Mouse (Mus musculus): ENCODE results near the gene Krtap5-5. TPM values are rescaled to one million over a fixed set of nuclear protein-coding genes. Genes with fewer than 3 reads are reported as not detected.
"Not testable (repeated sequence)": the region's sequence is repeated elsewhere in the genome, so short reads cannot be mapped to it uniquely, and the experiment has no call there.

The Krtap5-5 gene
- polyA plus RNA-seq, 1 experiment from 2014 or later = not detected

DNA sequence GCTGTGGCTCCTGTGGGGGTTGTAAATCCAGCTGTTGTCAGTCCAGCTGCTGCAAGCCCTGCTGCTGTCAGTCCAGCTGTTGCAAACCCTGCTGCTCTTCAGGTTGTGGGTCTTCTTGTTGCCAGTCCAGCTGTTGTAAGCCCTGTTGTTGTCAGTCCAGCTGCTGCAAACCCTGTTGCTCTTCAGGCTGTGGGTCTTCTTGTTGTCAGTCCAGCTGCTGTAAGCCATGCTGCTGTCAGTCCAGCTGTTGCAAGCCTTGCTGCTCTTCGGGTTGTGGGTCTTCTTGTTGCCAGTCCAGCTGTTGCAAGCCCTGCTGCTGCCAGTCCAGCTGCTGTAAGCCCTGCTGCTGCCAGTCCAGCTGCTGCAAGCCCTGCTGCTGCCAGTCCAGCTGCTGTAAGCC is 17.6 kb downstream of the Krtap5-5 start:
- not testable (repeated sequence) for H3K36me3 ChIP-seq (ENCODE audit: control insufficient read depth, insufficient read depth, low read length); ATAC-seq; H3K9me3 ChIP-seq (ENCODE audit: control insufficient read depth, low read length); H3K27ac ChIP-seq (ENCODE audit: low read depth, low read length); H3K27me3 ChIP-seq (replicated peaks; ENCODE audit: control insufficient read depth, insufficient read depth, low read length); H3K4me3 ChIP-seq (ENCODE audit: low read length); H3K9ac ChIP-seq (ENCODE audit: low read depth, low read length); H3K4me1 ChIP-seq (ENCODE audit: control insufficient read depth, insufficient read depth, low read depth, low read length); H3K4me2 ChIP-seq (ENCODE audit: low read length)
- WGBS = 60% methylated on average over 1 of the region's 1 CpGs

DNA sequence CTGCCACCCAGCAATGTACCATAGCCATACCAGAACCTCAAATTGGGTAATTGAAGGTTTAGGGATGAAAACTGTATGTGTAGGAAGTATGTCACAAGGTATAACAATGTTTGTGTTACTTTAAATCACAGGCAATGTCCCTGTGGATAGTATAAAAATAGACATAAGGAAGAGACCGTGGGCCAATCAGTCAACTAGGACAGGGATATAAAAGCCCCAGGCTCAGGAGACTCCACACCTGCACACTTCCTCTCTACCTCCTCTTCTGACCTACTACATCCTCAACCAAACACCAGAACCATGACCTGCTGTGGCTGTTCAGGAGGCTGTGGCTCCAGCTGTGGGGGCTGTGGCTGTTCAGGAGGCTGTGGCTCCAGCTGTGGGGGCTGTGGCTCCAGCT is 18.2 kb downstream of the Krtap5-5 start, which contains the start of gene Gm7579:
Gene Gm7579, plus strand, starts transcription at position 301 of the 400 bp plus-strand sequence.
- no peak within 1 kb of the TSS for H3K27ac ChIP-seq (ENCODE audit: low read depth, low read length)
- no peaks in the 10 kb centered on the region for H3K4me1 ChIP-seq (ENCODE audit: control insufficient read depth, insufficient read depth, low read depth, low read length)
- ATAC-seq = no peak
- no peaks in the 10 kb centered on the region for H3K27me3 ChIP-seq (replicated peaks; ENCODE audit: control insufficient read depth, insufficient read depth, low read length)
- no peak within 1 kb of the TSS for H3K4me2 ChIP-seq (ENCODE audit: low read length)
- 75% methylated on average over 1 of the region's 1 CpGs for WGBS
- no peaks in the 10 kb centered on the region for H3K9me3 ChIP-seq (ENCODE audit: control insufficient read depth, low read length)
- H3K4me3 ChIP-seq (ENCODE audit: low read length) = no peak within 1 kb of the TSS
- no peaks in the 10 kb centered on the region for H3K36me3 ChIP-seq (ENCODE audit: control insufficient read depth, insufficient read depth, low read length)
- no peak within 1 kb of the TSS for H3K9ac ChIP-seq (ENCODE audit: low read depth, low read length)

GRCm38 (mm10) chr7:142206891-142207290 is 22.9 kb downstream of the Krtap5-5 start:
- ATAC-seq; H3K27ac ChIP-seq (ENCODE audit: low read depth, low read length); H3K9me3 ChIP-seq (ENCODE audit: control insufficient read depth, low read length); H3K27me3 ChIP-seq (replicated peaks; ENCODE audit: control insufficient read depth, insufficient read depth, low read length); H3K4me3 ChIP-seq (ENCODE audit: low read length); H3K9ac ChIP-seq (ENCODE audit: low read depth, low read length); H3K4me2 ChIP-seq (ENCODE audit: low read length); H3K36me3 ChIP-seq (ENCODE audit: control insufficient read depth, insufficient read depth, low read length); H3K4me1 ChIP-seq (ENCODE audit: control insufficient read depth, insufficient read depth, low read depth, low read length): not testable (repeated sequence)
- 75% methylated on average over 5 of the region's 5 CpGs for WGBS

- no peaks in the 10 kb centered on the region for H3K4me1 ChIP-seq (ENCODE audit: control insufficient read depth, insufficient read depth, low read depth, low read length)
- no peak overlapping the region for H3K9ac ChIP-seq (ENCODE audit: low read depth, low read length)
- no peak for ATAC-seq
- H3K27ac ChIP-seq (ENCODE audit: low read depth, low read length) = no peak overlapping the region
- no peaks in the 10 kb centered on the region for H3K9me3 ChIP-seq (ENCODE audit: control insufficient read depth, low read length)
- no peak overlapping the region for H3K4me2 ChIP-seq (ENCODE audit: low read length)
- H3K36me3 ChIP-seq (ENCODE audit: control insufficient read depth, insufficient read depth, low read length) = no peaks in the 10 kb centered on the region
- H3K4me3 ChIP-seq (ENCODE audit: low read length) = no peak overlapping the region
- no peaks in the 10 kb centered on the region for H3K27me3 ChIP-seq (replicated peaks; ENCODE audit: control insufficient read depth, insufficient read depth, low read length)
Observed at GRCm38 (mm10) chr7:142205488-142205887, 24.3 kb downstream of the Krtap5-5 start.

GRCm38 (mm10) chr7:142201064-142201463 is 28.7 kb downstream of the Krtap5-5 start, which contains the start of gene Krtap5-3:
TSS of gene Krtap5-3 (plus strand) at chr7:142201364.
- Histone ChIP-seq H3K4me1 (ENCODE audit: control insufficient read depth, insufficient read depth, low read depth, low read length) (no peaks in the 10 kb centered on the region), H3K9me3 (ENCODE audit: control insufficient read depth, low read length) (no peaks in the 10 kb centered on the region), H3K4me2 (ENCODE audit: low read length) (no peak within 1 kb of the TSS), H3K36me3 (ENCODE audit: control insufficient read depth, insufficient read depth, low read length) (no peaks in the 10 kb centered on the region), H3K27ac (ENCODE audit: low read depth, low read length) (no peak within 1 kb of the TSS), H3K9ac (ENCODE audit: low read depth, low read length) (no peak within 1 kb of the TSS), H3K4me3 (ENCODE audit: low read length) (no peak within 1 kb of the TSS), H3K27me3 (replicated peaks; ENCODE audit: control insufficient read depth, insufficient read depth, low read length) (no peaks in the 10 kb centered on the region)
- ATAC-seq = no peak
- 73% methylated on average over 1 of the region's 1 CpGs for WGBS

DNA sequence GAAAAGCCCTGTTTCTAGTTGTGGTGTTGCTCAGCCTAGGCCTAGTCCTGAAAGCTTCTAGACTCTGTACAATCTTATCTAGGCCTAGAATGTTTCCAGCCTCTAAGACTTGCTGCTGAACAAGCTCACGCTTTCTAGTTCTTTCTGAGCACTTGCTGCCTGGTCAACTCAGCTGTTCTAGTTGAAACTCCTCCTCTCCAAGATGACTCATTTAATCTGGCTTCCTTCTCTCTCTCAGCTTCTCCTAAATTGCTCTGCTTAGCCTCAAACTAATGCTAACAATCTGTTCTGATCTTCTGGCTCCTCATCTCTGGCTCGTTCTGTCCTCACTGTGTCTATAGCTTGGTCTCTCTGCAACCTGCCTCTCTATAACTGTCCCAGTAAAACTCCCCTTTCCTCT is 31.0 kb downstream of the Krtap5-5 start:
- H3K4me2 ChIP-seq (ENCODE audit: low read length) = no peak overlapping the region
- 77% methylated on average over 2 of the region's 2 CpGs for WGBS
- H3K27me3 ChIP-seq (replicated peaks; ENCODE audit: control insufficient read depth, insufficient read depth, low read length) = no peaks in the 10 kb centered on the region
- H3K36me3 ChIP-seq (ENCODE audit: control insufficient read depth, insufficient read depth, low read length) = no peaks in the 10 kb centered on the region
- ATAC-seq = no peak
- H3K9me3 ChIP-seq (ENCODE audit: control insufficient read depth, low read length) = no peaks in the 10 kb centered on the region
- H3K4me3 ChIP-seq (ENCODE audit: low read length) = no peak overlapping the region
- no peak overlapping the region for H3K27ac ChIP-seq (ENCODE audit: low read depth, low read length)
- no peaks in the 10 kb centered on the region for H3K4me1 ChIP-seq (ENCODE audit: control insufficient read depth, insufficient read depth, low read depth, low read length)
- H3K9ac ChIP-seq (ENCODE audit: low read depth, low read length) = no peak overlapping the region

- H3K9ac ChIP-seq (ENCODE audit: low read depth, low read length) = no peak within 1 kb of the TSS
- no peaks in the 10 kb centered on the region for H3K9me3 ChIP-seq (ENCODE audit: control insufficient read depth, low read length)
- WGBS = 61% methylated on average over 2 of the region's 2 CpGs
- H3K27me3 ChIP-seq (replicated peaks; ENCODE audit: control insufficient read depth, insufficient read depth, low read length) = no peaks in the 10 kb centered on the region
- no peaks in the 10 kb centered on the region for H3K4me1 ChIP-seq (ENCODE audit: control insufficient read depth, insufficient read depth, low read depth, low read length)
- no peak for ATAC-seq
- H3K27ac ChIP-seq (ENCODE audit: low read depth, low read length) = no peak within 1 kb of the TSS
- H3K4me3 ChIP-seq (ENCODE audit: low read length) = no peak within 1 kb of the TSS
- H3K36me3 ChIP-seq (ENCODE audit: control insufficient read depth, insufficient read depth, low read length) = no peaks in the 10 kb centered on the region
- no peak within 1 kb of the TSS for H3K4me2 ChIP-seq (ENCODE audit: low read length)
Observed at GRCm38 (mm10) chr7:142190289-142190688, 39.5 kb downstream of the Krtap5-5 start, which contains the start of gene Gm10153. TSS of gene Gm10153 (minus strand) at chr7:142190389.

DNA sequence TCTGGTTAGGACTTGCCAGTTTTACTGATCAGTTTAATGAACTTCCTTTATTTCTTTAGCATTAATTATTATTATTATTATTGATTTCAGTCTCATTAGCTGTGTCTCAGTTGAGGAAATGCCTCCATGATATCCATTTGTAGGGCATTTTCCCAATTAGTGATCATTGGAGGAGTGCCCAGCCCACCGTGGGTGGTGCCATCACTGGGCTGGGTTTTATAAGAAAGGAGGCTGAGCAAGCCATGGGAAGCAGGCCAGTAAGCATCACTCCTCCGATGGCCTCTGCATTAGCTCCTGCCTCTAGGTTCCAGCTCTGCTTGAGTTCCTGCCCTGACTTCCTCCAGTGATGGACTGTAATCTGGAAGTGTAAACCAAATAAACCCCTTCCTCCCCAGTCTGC is 41.6 kb downstream of the Krtap5-5 start:
- H3K27ac ChIP-seq (ENCODE audit: low read depth, low read length) = no peak overlapping the region
- no peak overlapping the region for H3K4me2 ChIP-seq (ENCODE audit: low read length)
- H3K9ac ChIP-seq (ENCODE audit: low read depth, low read length) = no peak overlapping the region
- no peak for ATAC-seq
- H3K9me3 ChIP-seq (ENCODE audit: control insufficient read depth, low read length) = no peaks in the 10 kb centered on the region
- no peaks in the 10 kb centered on the region for H3K27me3 ChIP-seq (replicated peaks; ENCODE audit: control insufficient read depth, insufficient read depth, low read length)
- H3K4me1 ChIP-seq (ENCODE audit: control insufficient read depth, insufficient read depth, low read depth, low read length) = no peaks in the 10 kb centered on the region
- 47% methylated on average over 2 of the region's 2 CpGs for WGBS
- no peak overlapping the region for H3K4me3 ChIP-seq (ENCODE audit: low read length)
- no peaks in the 10 kb centered on the region for H3K36me3 ChIP-seq (ENCODE audit: control insufficient read depth, insufficient read depth, low read length)

- H3K27ac ChIP-seq (ENCODE audit: low read depth, low read length) = no peak overlapping the region
- no peak for ATAC-seq
- no peaks in the 10 kb centered on the region for H3K9me3 ChIP-seq (ENCODE audit: control insufficient read depth, low read length)
- no peaks in the 10 kb centered on the region for H3K36me3 ChIP-seq (ENCODE audit: control insufficient read depth, insufficient read depth, low read length)
- no peak overlapping the region for H3K4me3 ChIP-seq (ENCODE audit: low read length)
- no peaks in the 10 kb centered on the region for H3K27me3 ChIP-seq (replicated peaks; ENCODE audit: control insufficient read depth, insufficient read depth, low read length)
- no peaks in the 10 kb centered on the region for H3K4me1 ChIP-seq (ENCODE audit: control insufficient read depth, insufficient read depth, low read depth, low read length)
- H3K4me2 ChIP-seq (ENCODE audit: low read length) = no peak overlapping the region
- H3K9ac ChIP-seq (ENCODE audit: low read depth, low read length) = no peak overlapping the region
- WGBS = 63% methylated on average over 1 of the region's 1 CpGs
Observed at GRCm38 (mm10) chr7:142181021-142181420, 48.8 kb downstream of the Krtap5-5 start.

All from hindbrain, embryonic 16.5 days (tissue).